Mouse (Mus musculus) hindbrain, embryonic 13.5 days (tissue): ENCODE measurements around the gene Unc50. TPM values are rescaled to one million over a fixed set of nuclear protein-coding genes. Genes with fewer than 3 reads are reported as not detected.

Experiments
- ATAC-seq: fragments of 200-750 bp; cut with Nextera tagmentation; 2 replicates; pipeline ENCODE4 v1.8.0; 2017; ENCODE audit warnings: moderate TSS enrichment; ENCODE audit not compliant: low FRiP score
- H3K27ac ChIP-seq: fragments of 300-500 bp; sonication (generic); 2 replicates; pipeline ENCODE4 v1.5.1; 2015; ENCODE audit warnings: inconsistent platforms, mild to moderate bottlenecking, moderate library complexity
- H3K27me3 ChIP-seq: fragments of 300-500 bp; sonication (generic); 2 replicates; pipeline ENCODE4 v1.6.1; 2015; ENCODE audit warnings: mild to moderate bottlenecking, inconsistent platforms
- H3K36me3 ChIP-seq: fragments of 300-500 bp; sonication (generic); 2 replicates; pipeline ENCODE4 v1.6.1; 2015; ENCODE audit warnings: mild to moderate bottlenecking, inconsistent platforms
- H3K4me1 ChIP-seq: fragments of 300-500 bp; sonication (generic); replicated peaks from 2 replicates; pipeline ENCODE4 v1.6.1; 2015; ENCODE audit warnings: inconsistent platforms
- H3K4me2 ChIP-seq: fragments of 300-500 bp; sonication (generic); 2 replicates; pipeline ENCODE4 v1.6.1; 2015; ENCODE audit warnings: inconsistent platforms, mild to moderate bottlenecking, moderate library complexity
- H3K4me3 ChIP-seq: fragments of 300-500 bp; sonication (generic); 2 replicates; pipeline ENCODE4 v1.5.1; 2015; ENCODE audit warnings: mild to moderate bottlenecking, inconsistent platforms
- H3K9ac ChIP-seq: fragments of 300-500 bp; sonication (generic); 2 replicates; pipeline ENCODE4 v1.6.1; 2015; ENCODE audit warnings: mild to moderate bottlenecking, inconsistent platforms
- H3K9me3 ChIP-seq: fragments of 300-500 bp; sonication (generic); 2 replicates; pipeline ENCODE4 v1.6.1; 2016; ENCODE audit warnings: inconsistent platforms
- WGBS: fragments of 180-500 bp; shearing (Covaris S2); methylation state at CpG from one replicate; pipeline ENCODE4 v1.1.7; 2015; 5-methylcytosine and 5-hydroxymethylcytosine counted together
- polyA plus RNA-seq: library from polyadenylated mRNA; unstranded; fragments of >200 nt; fragmentation: Nextera tagmentation; extraction: Ambion mirVana; gene quantifications from 2 replicates; pipeline ENCODE4 v1.2.1, GENCODE M21; 2015

Gene Unc50
- polyA plus RNA-seq, 1 experiment from 2014 or later: 127 TPM

DNA sequence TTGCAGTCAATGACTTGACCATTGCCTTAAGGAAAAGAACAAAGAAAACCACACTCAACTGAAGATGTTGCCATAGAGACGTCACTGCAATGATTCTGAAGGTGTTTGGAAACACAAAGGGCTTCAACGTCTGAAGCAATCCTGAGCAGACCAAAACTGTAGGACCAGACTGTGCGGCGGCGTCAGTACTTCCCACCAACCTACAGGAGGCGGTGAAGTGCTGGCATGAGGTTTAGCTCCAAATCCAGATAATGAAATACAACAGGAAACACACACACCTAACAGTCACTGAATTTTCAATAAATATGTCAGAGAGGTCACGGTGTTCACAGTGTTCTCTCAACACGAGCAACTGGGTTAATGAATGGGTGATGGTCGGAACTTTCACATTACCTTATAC is 49.1 kb downstream of the Unc50 start:
- H3K9me3 ChIP-seq: no peaks in the 10 kb centered on the region
- no peak for ATAC-seq
- 72% methylated on average over 9 of the region's 9 CpGs for WGBS
- H3K4me3 ChIP-seq: no peak overlapping the region
- H3K36me3 ChIP-seq: no peaks in the 10 kb centered on the region
- no peak overlapping the region for H3K9ac ChIP-seq
- H3K27me3 ChIP-seq: no peaks in the 10 kb centered on the region
- no peak overlapping the region for H3K4me2 ChIP-seq
- no peak overlapping the region for H3K27ac ChIP-seq
- H3K4me1 ChIP-seq: no peaks in the 10 kb centered on the region

DNA sequence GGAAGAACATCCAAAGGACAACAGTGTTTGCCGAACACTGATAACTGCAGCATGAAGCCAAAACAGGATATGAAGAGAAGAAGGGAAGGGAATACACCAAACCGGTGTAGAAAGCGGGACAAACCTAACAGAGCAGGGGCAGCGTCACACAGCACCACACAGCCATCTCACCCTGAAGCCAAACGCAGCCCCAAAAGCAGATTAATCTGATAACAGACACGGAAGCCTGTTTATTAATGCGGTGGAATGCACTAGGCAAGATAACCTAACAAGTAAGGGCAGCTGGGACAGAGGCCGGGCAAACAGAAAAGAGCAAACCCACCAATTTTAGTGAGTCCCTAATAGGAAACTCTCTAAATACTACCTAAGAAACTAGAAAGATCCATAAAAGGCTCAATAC is 49.8 kb downstream of the Unc50 start:
- Histone ChIP-seq H3K4me2 (no peak overlapping the region), H3K27ac (no peak overlapping the region), H3K4me1 (no peaks in the 10 kb centered on the region), H3K27me3 (no peaks in the 10 kb centered on the region), H3K4me3 (no peak overlapping the region), H3K9me3 (no peaks in the 10 kb centered on the region), H3K9ac (no peak overlapping the region), H3K36me3 (no peaks in the 10 kb centered on the region)
- no peak for ATAC-seq
- 86% methylated on average over 8 of the region's 8 CpGs for WGBS

DNA sequence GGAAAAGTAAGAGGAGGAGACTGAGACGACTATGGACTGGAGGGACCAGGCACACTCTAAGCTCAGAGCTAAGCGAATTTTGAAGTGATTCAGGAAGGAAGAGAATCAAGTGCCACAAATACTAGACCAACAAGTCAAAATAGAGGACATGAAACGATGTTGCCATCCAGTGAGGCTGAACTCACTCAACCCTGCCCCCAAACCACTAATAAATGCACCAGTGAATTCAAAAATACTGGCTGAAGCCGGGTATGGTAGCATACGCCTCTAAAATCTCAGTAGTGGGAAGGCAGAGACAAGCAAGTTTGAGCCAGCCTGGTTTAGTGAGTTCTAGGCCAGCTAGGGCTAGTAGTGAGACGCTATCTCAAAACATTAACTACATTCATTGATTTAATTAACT is 50.8 kb downstream of the Unc50 start:
- H3K27ac ChIP-seq: no peak overlapping the region
- 92% methylated on average over 6 of the region's 6 CpGs for WGBS
- no peak overlapping the region for H3K9ac ChIP-seq
- no peaks in the 10 kb centered on the region for H3K4me1 ChIP-seq
- no peak overlapping the region for H3K4me3 ChIP-seq
- no peak overlapping the region for H3K4me2 ChIP-seq
- H3K27me3 ChIP-seq: no peaks in the 10 kb centered on the region
- H3K9me3 ChIP-seq: no peaks in the 10 kb centered on the region
- no peaks in the 10 kb centered on the region for H3K36me3 ChIP-seq
- no peak for ATAC-seq

DNA sequence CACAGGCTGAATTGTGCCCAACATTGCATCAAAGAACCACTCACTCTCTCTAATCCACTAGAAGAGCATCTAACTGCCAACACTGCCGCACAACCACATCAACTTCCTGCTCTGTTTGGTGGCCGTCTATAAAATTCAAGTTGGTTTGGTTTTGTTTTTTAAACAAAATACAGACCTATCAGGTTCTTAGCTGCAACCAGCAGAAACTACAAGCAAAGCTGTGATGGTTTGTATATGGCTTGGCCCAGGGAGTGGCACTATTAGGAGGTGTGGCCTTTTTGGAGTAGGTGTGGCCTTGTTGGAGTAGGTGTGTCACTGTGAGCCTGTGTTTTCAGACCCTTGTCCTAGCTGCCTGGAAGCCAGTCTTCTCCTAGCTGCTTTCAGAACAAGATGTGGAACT is 51.4 kb downstream of the Unc50 start:
- no peaks in the 10 kb centered on the region for H3K27me3 ChIP-seq
- H3K9me3 ChIP-seq: no peaks in the 10 kb centered on the region
- H3K4me3 ChIP-seq: no peak overlapping the region
- WGBS: 98% methylated on average over 2 of the region's 2 CpGs
- no peak overlapping the region for H3K9ac ChIP-seq
- no peak overlapping the region for H3K27ac ChIP-seq
- no peaks in the 10 kb centered on the region for H3K4me1 ChIP-seq
- H3K4me2 ChIP-seq: no peak overlapping the region
- no peak for ATAC-seq
- no peaks in the 10 kb centered on the region for H3K36me3 ChIP-seq

DNA sequence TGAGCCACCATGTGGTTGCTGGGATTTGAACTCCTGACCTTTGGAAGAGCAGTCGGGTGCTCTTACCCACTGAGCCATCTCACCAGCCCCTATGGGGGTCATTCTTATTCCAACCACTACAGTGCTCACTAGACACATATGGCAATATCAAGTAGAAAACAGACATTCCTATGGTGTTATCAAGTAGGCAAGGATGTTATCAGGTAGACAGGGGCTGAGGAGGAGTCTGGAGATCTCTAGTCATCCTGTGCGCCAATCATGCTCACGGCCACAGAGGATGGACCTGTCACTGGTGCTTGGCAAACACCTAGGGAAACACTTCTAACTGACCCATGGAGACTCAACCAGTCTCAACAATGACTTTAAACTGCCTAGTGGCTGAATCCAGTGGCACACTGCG is 54.7 kb downstream of the Unc50 start:
- Histone ChIP-seq H3K9ac (no peak overlapping the region), H3K4me3 (no peak overlapping the region), H3K27ac (no peak overlapping the region), H3K36me3 (peaks cover 14% of the 10 kb centered on the region), H3K4me1 (no peaks in the 10 kb centered on the region), H3K9me3 (no peaks in the 10 kb centered on the region), H3K4me2 (no peak overlapping the region), H3K27me3 (peaks cover 5% of the 10 kb centered on the region; the same call in 1 of the 2 replicates)
- 92% methylated on average over 4 of the region's 4 CpGs for WGBS
- ATAC-seq: no peak

DNA sequence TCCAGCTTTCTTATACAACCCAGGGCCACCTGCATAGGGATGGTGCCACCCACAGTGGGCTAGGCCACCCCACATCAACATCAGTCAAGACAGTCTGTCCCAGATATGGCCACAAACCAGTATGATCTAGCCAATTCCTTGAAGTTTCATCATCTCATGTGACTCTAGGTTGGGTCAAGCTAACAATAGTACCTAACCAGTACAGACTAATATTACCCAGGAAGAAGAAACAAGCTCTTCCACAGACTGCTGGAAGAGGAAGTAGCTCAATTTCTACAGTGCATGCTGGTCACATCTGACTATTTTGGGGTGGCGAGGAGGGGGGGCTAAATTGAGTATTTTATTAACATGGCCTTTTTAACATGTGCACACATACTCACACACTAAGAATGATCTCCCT is 56.5 kb downstream of the Unc50 start:
- Histone ChIP-seq H3K4me2 (no peak overlapping the region), H3K4me1 (no peaks in the 10 kb centered on the region), H3K27me3 (peaks cover 15% of the 10 kb centered on the region), H3K9ac (no peak overlapping the region), H3K36me3 (peaks cover 17% of the 10 kb centered on the region), H3K27ac (no peak overlapping the region), H3K4me3 (no peak overlapping the region), H3K9me3 (no peaks in the 10 kb centered on the region)
- no peak for ATAC-seq
- 94% methylated on average over 1 of the region's 1 CpGs for WGBS

DNA sequence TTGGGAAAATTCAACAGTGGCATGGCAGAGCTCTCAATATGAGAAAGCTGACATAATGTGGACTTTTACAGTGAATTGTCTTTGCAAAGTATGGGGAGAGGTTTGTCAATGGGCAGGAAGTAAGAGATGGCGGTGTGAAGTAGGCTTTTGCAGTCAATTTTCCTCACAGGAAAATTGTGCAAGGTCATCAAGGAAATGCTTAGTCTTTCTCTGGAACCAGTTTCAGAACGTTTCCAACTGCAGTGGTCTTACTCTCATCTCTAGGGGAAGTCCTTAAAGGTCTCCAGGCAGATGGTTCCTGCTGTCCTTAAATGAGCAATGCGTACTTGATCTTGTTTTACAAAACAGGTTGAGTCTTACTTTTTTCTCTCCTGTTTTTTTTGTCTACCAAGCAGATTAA is 57.1 kb downstream of the Unc50 start:
- Histone ChIP-seq H3K27me3 (peaks cover 20% of the 10 kb centered on the region), H3K4me2 (no peak overlapping the region), H3K9me3 (no peaks in the 10 kb centered on the region), H3K4me1 (no peaks in the 10 kb centered on the region), H3K36me3 (peaks cover 17% of the 10 kb centered on the region), H3K27ac (no peak overlapping the region), H3K9ac (no peak overlapping the region), H3K4me3 (no peak overlapping the region)
- 90% methylated on average over 3 of the region's 3 CpGs for WGBS
- ATAC-seq: no peak

DNA sequence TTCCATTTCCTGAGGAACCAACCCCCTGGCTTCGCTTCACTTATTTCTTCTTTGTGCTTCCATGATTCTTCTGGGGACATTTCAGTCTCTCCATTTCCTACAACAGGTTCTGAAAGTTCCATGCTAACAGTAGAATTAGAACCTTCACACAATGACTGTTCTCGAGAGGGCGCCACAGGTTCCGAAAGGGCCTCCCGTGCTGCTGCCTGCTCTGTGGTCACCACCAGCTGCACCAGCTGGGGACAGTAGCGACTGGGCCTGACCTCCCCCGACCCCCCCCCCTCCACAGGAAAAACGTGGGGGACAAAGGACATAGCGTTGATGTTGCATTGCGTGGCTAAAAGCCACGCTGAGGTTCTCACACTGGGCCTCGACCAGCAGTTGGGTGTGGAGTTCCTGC is 58.6 kb downstream of the Unc50 start:
- Histone ChIP-seq H3K27ac (no peak overlapping the region), H3K9ac (no peak overlapping the region), H3K4me1 (no peaks in the 10 kb centered on the region), H3K27me3 (peaks cover 32% of the 10 kb centered on the region), H3K4me2 (no peak overlapping the region), H3K9me3 (no peaks in the 10 kb centered on the region), H3K36me3 (peaks cover 17% of the 10 kb centered on the region), H3K4me3 (no peak overlapping the region)
- ATAC-seq: no peak
- WGBS: 88% methylated on average over 12 of the region's 12 CpGs

Other genes starting within 250 kb of the Unc50 start
- gene Cnga3, start 215.7 kb upstream of the Unc50 start, polyA plus RNA-seq: 0.13 TPM in 1 of 2 replicates, not detected in the other
- 59.1 and 60.9 TPM in 2 replicates for gene Inpp4a, start 130.3 kb upstream of the Unc50 start, polyA plus RNA-seq
- 54.8 and 56.1 TPM in 2 replicates for gene Coa5, start within 50 bp of the Unc50 start, polyA plus RNA-seq
- 6.7 and 8.0 TPM in 2 replicates for gene Mgat4a, start 110.9 kb downstream of the Unc50 start, polyA plus RNA-seq